ENCODE assay signal across 12 mouse cellular contexts in genomic region chr12:34248193-34249121, GRCm38 (mm10).
DNase-seq lines count a peak whose midpoint lies in the region; ATAC-seq and TF ChIP-seq lines count a peak whose summit lies in the region.
"Had no signal": no experiment of that assay in that cellular context is flagged by ENCODE, and none has a peak within 500 bp of the region (broad histone marks: within the 10 kb centered on the region; RNA-seq: fewer than 3 reads in every experiment).

No protein-coding gene starts in this region.

- DNase-seq in midbrain, embryonic 10.5 days (ENCODE audit: low spot score): peak; percentile 15
- DNase-seq in midbrain, embryonic 14.5 days: no peak
- DNase-seq in embryonic facial prominence, embryonic 11.5 days (ENCODE audit: low spot score): peak; percentile 65
- DNase-seq in thymus, postnatal 4 days: peak; percentile 38
- DNase-seq in testis, postnatal 10 days (ENCODE audit: low spot score): no peak
- DNase-seq in left cerebral cortex, adult 2 months (ENCODE audit: extremely low spot score in 1 of 2, low spot score in 2 of 2): no peak
- no peak for DNase-seq in liver, embryonic 11.5 days (ENCODE audit: low spot score)
- DNase-seq: lung, postnatal 14 days; right cerebral cortex, postnatal 4 days had no signal

- 79% methylated on average over 18 of the region's 18 CpGs for WGBS in midbrain, embryonic 10.5 days
- WGBS in midbrain, embryonic 14.5 days: 86% methylated on average over 18 of the region's 18 CpGs
- whole genome bisulfite sequencing in embryonic facial prominence, embryonic 11.5 days: 53% methylated on average over 17 of the region's 18 CpGs
- WGBS in limb, embryonic 15.5 days: 53% methylated on average over 18 of the region's 18 CpGs
- WGBS in liver, embryonic 11.5 days: 71% methylated on average over 18 of the region's 18 CpGs

- H3K4me2 ChIP-seq in midbrain, embryonic 14.5 days (ENCODE audit: low read length): no peak overlapping the region
- no peak overlapping the region for H3K4me2 ChIP-seq in embryonic facial prominence, embryonic 11.5 days (ENCODE audit: low read depth, low read length)
- H3K4me2 ChIP-seq in limb, embryonic 15.5 days: 0 out of 2 replicates have a peak overlapping the region, but pooled peaks have one; percentile 14
- no peak overlapping the region for H3K4me2 ChIP-seq in liver, embryonic 11.5 days

- H3K9ac ChIP-seq in midbrain, embryonic 14.5 days (replicated peaks; ENCODE audit: low read length): no peak overlapping the region
- no peak overlapping the region for H3K9ac ChIP-seq in embryonic facial prominence, embryonic 11.5 days (replicated peaks; ENCODE audit: low read length)
- no peak overlapping the region for H3K9ac ChIP-seq in limb, embryonic 15.5 days
- no peak overlapping the region for H3K9ac ChIP-seq in liver, embryonic 11.5 days (ENCODE audit: low read depth, low read length)

- no peaks in the 10 kb centered on the region for H3K36me3 ChIP-seq in midbrain, embryonic 10.5 days
- no peaks in the 10 kb centered on the region for H3K36me3 ChIP-seq in midbrain, embryonic 14.5 days (ENCODE audit: control insufficient read depth, insufficient read depth, low read length)
- H3K36me3 ChIP-seq in embryonic facial prominence, embryonic 11.5 days (replicated peaks; ENCODE audit: control insufficient read depth, insufficient read depth, low read depth, low read length): no peaks in the 10 kb centered on the region
- H3K36me3 ChIP-seq in limb, embryonic 15.5 days: no peaks in the 10 kb centered on the region
- H3K36me3 ChIP-seq in liver, embryonic 11.5 days (ENCODE audit: control insufficient read depth, insufficient read depth, low read length): no peaks in the 10 kb centered on the region

- H3K4me1 ChIP-seq in midbrain, embryonic 10.5 days: no peaks in the 10 kb centered on the region
- H3K4me1 ChIP-seq in midbrain, embryonic 14.5 days (ENCODE audit: control insufficient read depth, insufficient read depth, low read length): no peaks in the 10 kb centered on the region
- no peaks in the 10 kb centered on the region for H3K4me1 ChIP-seq in embryonic facial prominence, embryonic 11.5 days (ENCODE audit: control insufficient read depth, insufficient read depth, low read length)
- H3K4me1 ChIP-seq in limb, embryonic 15.5 days: peaks cover 13% of the 10 kb centered on the region; the same call in 1 of the 2 replicates
- H3K4me1 ChIP-seq in liver, embryonic 11.5 days (replicated peaks; ENCODE audit: control insufficient read depth, insufficient read depth, low read length): no peaks in the 10 kb centered on the region

- H3K27ac ChIP-seq in midbrain, embryonic 10.5 days (replicated peaks): no peak overlapping the region
- H3K27ac ChIP-seq in midbrain, embryonic 14.5 days (replicated peaks; ENCODE audit: low read depth, low read length): no peak overlapping the region
- H3K27ac ChIP-seq in embryonic facial prominence, embryonic 11.5 days (replicated peaks; ENCODE audit: low read depth, low read length): peak overlapping the region; percentile 54
- H3K27ac ChIP-seq in limb, embryonic 15.5 days: peak overlapping the region; percentile 28
- H3K27ac ChIP-seq in left cerebral cortex, adult 2 months: no peak overlapping the region
- no peak overlapping the region for H3K27ac ChIP-seq in liver, embryonic 11.5 days (ENCODE audit: low read depth, low read length)

- H3K4me3 ChIP-seq in midbrain, embryonic 10.5 days: no peak overlapping the region
- no peak overlapping the region for H3K4me3 ChIP-seq in midbrain, embryonic 14.5 days (replicated peaks; ENCODE audit: low read depth, low read length)
- no peak overlapping the region for H3K4me3 ChIP-seq in embryonic facial prominence, embryonic 11.5 days (ENCODE audit: low read depth, low read length)
- no peak overlapping the region for H3K4me3 ChIP-seq in limb, embryonic 15.5 days
- no peak overlapping the region for H3K4me3 ChIP-seq in left cerebral cortex, adult 2 months
- no peak overlapping the region for H3K4me3 ChIP-seq in liver, embryonic 11.5 days (ENCODE audit: low read depth, low read length)
- H3K4me3 ChIP-seq: myocyte had no signal

- intact Hi-C loops in left cerebral cortex, adult 2 months (cut with DNase I): no loop called here

- no peaks in the 10 kb centered on the region for H3K9me3 ChIP-seq in midbrain, embryonic 10.5 days (replicated peaks)
- no peaks in the 10 kb centered on the region for H3K9me3 ChIP-seq in midbrain, embryonic 14.5 days (ENCODE audit: control insufficient read depth, low read length)
- no peaks in the 10 kb centered on the region for H3K9me3 ChIP-seq in embryonic facial prominence, embryonic 11.5 days (replicated peaks; ENCODE audit: control insufficient read depth, low read length)
- no peaks in the 10 kb centered on the region for H3K9me3 ChIP-seq in limb, embryonic 15.5 days
- H3K9me3 ChIP-seq in liver, embryonic 11.5 days (ENCODE audit: control insufficient read depth, low read length): no peaks in the 10 kb centered on the region

- H3K27me3 ChIP-seq in midbrain, embryonic 10.5 days (ENCODE audit: low read depth, poor library complexity, severe bottlenecking): no peaks in the 10 kb centered on the region
- H3K27me3 ChIP-seq in midbrain, embryonic 14.5 days (ENCODE audit: control insufficient read depth, insufficient read depth, low read length): no peaks in the 10 kb centered on the region
- no peaks in the 10 kb centered on the region for H3K27me3 ChIP-seq in embryonic facial prominence, embryonic 11.5 days (ENCODE audit: control insufficient read depth, insufficient read depth, low read length)
- no peaks in the 10 kb centered on the region for H3K27me3 ChIP-seq in limb, embryonic 15.5 days
- no peaks in the 10 kb centered on the region for H3K27me3 ChIP-seq in liver, embryonic 11.5 days (replicated peaks; ENCODE audit: control insufficient read depth, insufficient read depth, low read length)

- TF ChIP-seq CTCF in left cerebral cortex, adult 2 months (IDR thresholded peaks at IDR 0.05): no peak

- ATAC-seq in midbrain, embryonic 14.5 days (ENCODE audit: low FRiP score, low TSS enrichment): no peak
- ATAC-seq in embryonic facial prominence, embryonic 11.5 days (replicated peaks; ENCODE audit: insufficient number of reproducible peaks, low FRiP score, low TSS enrichment, low read depth): no peak; the same call in 1 of the 2 replicates
- 0 out of 2 replicates have a peak, but pooled peaks have one; percentile 58 for ATAC-seq in limb, embryonic 15.5 days (ENCODE audit: insufficient number of reproducible peaks, low FRiP score, low TSS enrichment, low read depth)
- ATAC-seq in liver, embryonic 11.5 days (replicated peaks; ENCODE audit: low FRiP score): no peak
- ATAC-seq: intestine, embryonic 16.5 days had no signal

Comparison
In these comparisons a context has a peak if more than half of its experiments do, and no peak if none do; other contexts are left out.
1. DNase-seq: peak in midbrain, embryonic 10.5 days (single experiment), embryonic facial prominence, embryonic 11.5 days (single experiment) and thymus, postnatal 4 days (single experiment); none in midbrain, embryonic 14.5 days (single experiment), testis, postnatal 10 days (single experiment), left cerebral cortex, adult 2 months (0 of 2) and liver, embryonic 11.5 days (single experiment).
2. H3K27ac ChIP-seq: peak in embryonic facial prominence, embryonic 11.5 days (single experiment) and limb, embryonic 15.5 days (single experiment); none in midbrain, embryonic 10.5 days (single experiment), midbrain, embryonic 14.5 days (single experiment), left cerebral cortex, adult 2 months (single experiment) and liver, embryonic 11.5 days (single experiment).